Mouse (Mus musculus) cerebellum, adult 2 months (tissue): ENCODE results near the gene Zfp128.
"Not testable (repeated sequence)": the region's sequence is repeated elsewhere in the genome, so short reads cannot be mapped to it uniquely, and the experiment has no call there.

Experiments used
- CTCF ChIP-seq: fragments of 200-500 bp; IDR thresholded peaks from 2 replicates; pipeline ENCODE4 v1.5.1; 2011; ENCODE audit warnings: low read depth, mild to moderate bottlenecking, control low read depth, low read length, moderate library complexity, borderline replicate concordance; ENCODE audit not compliant: insufficient read depth
- POLR2A ChIP-seq: fragments of 200-500 bp; IDR thresholded peaks from 2 replicates; pipeline ENCODE4 v1.6.1; 2011; ENCODE audit warnings: low read length, control low read depth, borderline replicate concordance; ENCODE audit not compliant: insufficient read depth

GRCm38 (mm10) chr7:12880497-12880896 lies 480 bp upstream of the Zfp128 start:
- not testable (repeated sequence) for TF ChIP-seq CTCF, POLR2A
